Mouse (Mus musculus) neural tube, embryonic 11.5 days (tissue): ENCODE results near the gene Slc4a2. TPM values are rescaled to one million over a fixed set of nuclear protein-coding genes. Genes with fewer than 3 reads are reported as not detected.

Experiments used
- ATAC-seq: fragments of 200-750 bp; cut with Nextera tagmentation; 2 replicates; pipeline ENCODE4 v1.8.0; 2017; ENCODE audit warnings: moderate number of reproducible peaks, mild to moderate bottlenecking, moderate TSS enrichment, moderate library complexity; ENCODE audit not compliant: insufficient read depth, low FRiP score, low TSS enrichment
- DNase-seq: peaks from one replicate; pipeline ENCODE4 v3.0.0-alpha.2; 2015; ENCODE audit warnings: low spot score
- H3K27ac ChIP-seq: fragments of 300-500 bp; sonication (generic); 2 replicates; pipeline ENCODE4 v1.5.1; 2014; ENCODE audit warnings: low read depth, mild to moderate bottlenecking, low read length
- H3K27me3 ChIP-seq: fragments of 300-500 bp; sonication (generic); 2 replicates; pipeline ENCODE4 v1.6.1; 2014; ENCODE audit warnings: mild to moderate bottlenecking, low read length, mixed read lengths; ENCODE audit not compliant: control insufficient read depth, insufficient read depth
- H3K36me3 ChIP-seq: fragments of 300-500 bp; sonication (generic); 2 replicates; pipeline ENCODE4 v1.6.1; 2014; ENCODE audit warnings: mild to moderate bottlenecking, low read length, moderate library complexity, mixed read lengths; ENCODE audit not compliant: control insufficient read depth, insufficient read depth
- H3K4me1 ChIP-seq: fragments of 300-500 bp; sonication (generic); 2 replicates; pipeline ENCODE4 v1.6.1; 2014; ENCODE audit warnings: low read length, mixed read lengths; ENCODE audit not compliant: control insufficient read depth, insufficient read depth
- H3K4me2 ChIP-seq: fragments of 300-500 bp; sonication (generic); 2 replicates; pipeline ENCODE4 v1.6.1; 2014; ENCODE audit warnings: low read depth, mild to moderate bottlenecking, moderate library complexity
- H3K4me3 ChIP-seq: fragments of 300-500 bp; sonication (generic); 2 replicates; pipeline ENCODE4 v1.5.1; 2014; ENCODE audit warnings: low read depth, low read length
- H3K9ac ChIP-seq: fragments of 300-500 bp; sonication (generic); 2 replicates; pipeline ENCODE4 v1.6.1; 2014; ENCODE audit warnings: mild to moderate bottlenecking, low read length
- H3K9me3 ChIP-seq: fragments of 300-500 bp; sonication (generic); 2 replicates; pipeline ENCODE4 v1.6.1; 2016; ENCODE audit warnings: low read length; ENCODE audit not compliant: control insufficient read depth
- WGBS: fragments of 180-500 bp; shearing (Covaris S2); extraction: QIAGEN DNeasy Blood & Tissue Kit; methylation state at CpG from one replicate; pipeline ENCODE4 v1.1.7; 2014; 5-methylcytosine and 5-hydroxymethylcytosine counted together
- polyA plus RNA-seq: library from polyadenylated mRNA; unstranded; fragments of >200 nt; fragmentation: Nextera tagmentation; extraction: Ambion mirVana; gene quantifications from 2 replicates; pipeline ENCODE4 v1.2.1, GENCODE M21; 2014

The Slc4a2 gene
- polyA plus RNA-seq, 1 experiment from 2014 or later = 18.1 TPM

DNA sequence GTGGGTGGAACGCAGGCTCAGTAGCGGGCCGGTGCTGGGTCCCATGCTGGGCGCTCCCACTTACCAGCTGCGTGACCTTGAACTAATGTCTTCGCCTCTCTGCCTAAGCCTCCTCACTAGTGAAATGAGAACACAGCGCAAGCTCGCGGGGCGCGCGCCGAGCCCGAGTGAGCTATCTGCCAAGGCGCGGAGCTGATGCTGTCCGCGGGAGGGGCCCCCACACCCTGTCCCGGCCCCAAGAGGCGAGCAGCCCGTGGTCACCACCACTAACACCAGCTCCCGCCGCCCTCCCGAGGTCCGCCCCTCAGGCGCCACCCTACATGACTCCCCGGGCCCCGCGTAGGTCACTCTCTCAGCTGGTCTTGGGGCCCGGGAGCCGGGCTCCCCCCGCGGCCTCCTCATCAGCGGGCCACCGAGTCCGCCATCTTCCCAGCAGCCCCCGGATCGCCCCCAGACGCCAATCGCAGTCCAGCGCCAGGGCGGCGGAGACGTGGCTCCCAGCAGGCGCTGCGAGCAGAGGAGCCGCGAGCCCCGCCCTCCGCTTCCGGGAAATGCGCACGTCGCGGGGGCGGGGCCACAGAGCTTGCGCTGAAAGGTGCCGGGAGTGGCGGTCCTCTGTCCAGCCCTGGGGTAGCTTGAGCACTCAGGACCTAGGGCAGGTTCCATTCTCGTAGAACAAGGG is 21.2 kb downstream of the Slc4a2 start, which contains the start of gene Fastk:
TSS of gene Fastk (minus strand) at position 542 of the 682 bp plus-strand sequence.
- peak within 1 kb of the TSS; percentile 76 for H3K27ac ChIP-seq
- peaks cover 17% of the 10 kb centered on the region for H3K4me1 ChIP-seq
- 1% methylated on average over 59 of the region's 60 CpGs for WGBS
- peaks cover 9% of the 10 kb centered on the region; the same call in 1 of the 2 replicates for H3K36me3 ChIP-seq
- H3K4me3 ChIP-seq = peak within 1 kb of the TSS; percentile 96
- H3K9ac ChIP-seq = peak within 1 kb of the TSS; percentile 95
- DNase-seq (peak; percentile 95), ATAC-seq (peak; percentile 81)
- no peaks in the 10 kb centered on the region for H3K27me3 ChIP-seq
- no peaks in the 10 kb centered on the region for H3K9me3 ChIP-seq
- H3K4me2 ChIP-seq = peak within 1 kb of the TSS; percentile 90

DNA sequence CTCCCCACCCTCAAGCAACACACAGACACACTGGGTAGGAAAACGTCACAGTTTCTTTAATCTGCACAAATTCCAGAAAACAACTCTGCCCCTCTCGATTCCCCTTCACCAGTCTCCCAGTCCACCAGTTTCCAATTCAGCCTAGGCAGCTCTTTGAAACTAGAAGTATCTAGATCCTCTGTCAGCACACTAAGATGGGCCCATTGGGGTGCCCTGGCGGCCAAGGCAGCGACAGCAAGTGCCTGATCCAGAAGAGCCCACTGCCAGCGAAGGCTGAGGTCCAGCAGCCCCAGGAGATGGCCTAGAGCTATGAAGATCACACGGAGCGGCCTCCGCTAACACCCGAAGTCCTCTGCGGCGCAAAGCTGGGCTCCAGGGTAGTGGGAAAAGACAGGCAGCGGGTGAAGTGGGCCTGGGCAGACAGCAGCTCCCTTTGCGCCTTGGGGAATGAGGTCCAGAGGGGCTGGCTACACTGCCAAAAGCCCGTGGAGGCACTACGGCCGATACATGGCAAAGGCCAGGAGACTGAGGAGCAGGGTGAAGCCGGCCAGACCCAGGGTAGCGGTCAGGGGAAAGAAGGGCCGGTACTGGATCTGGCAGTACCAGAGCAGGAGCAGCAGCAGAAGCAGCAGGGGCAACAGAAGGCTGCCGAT is 21.9 kb downstream of the Slc4a2 start:
- H3K36me3 ChIP-seq = peaks cover 9% of the 10 kb centered on the region; the same call in 1 of the 2 replicates
- ATAC-seq = no peak
- H3K27ac ChIP-seq = peak overlapping the region; percentile 60
- peaks cover 17% of the 10 kb centered on the region for H3K4me1 ChIP-seq
- peak overlapping the region; percentile 95 for H3K9ac ChIP-seq
- peak overlapping the region; percentile 96 for H3K4me3 ChIP-seq
- no peaks in the 10 kb centered on the region for H3K9me3 ChIP-seq
- WGBS = 56% methylated on average over 20 of the region's 20 CpGs
- no peak for DNase-seq
- no peaks in the 10 kb centered on the region for H3K27me3 ChIP-seq
- H3K4me2 ChIP-seq = peak overlapping the region; percentile 90

DNA sequence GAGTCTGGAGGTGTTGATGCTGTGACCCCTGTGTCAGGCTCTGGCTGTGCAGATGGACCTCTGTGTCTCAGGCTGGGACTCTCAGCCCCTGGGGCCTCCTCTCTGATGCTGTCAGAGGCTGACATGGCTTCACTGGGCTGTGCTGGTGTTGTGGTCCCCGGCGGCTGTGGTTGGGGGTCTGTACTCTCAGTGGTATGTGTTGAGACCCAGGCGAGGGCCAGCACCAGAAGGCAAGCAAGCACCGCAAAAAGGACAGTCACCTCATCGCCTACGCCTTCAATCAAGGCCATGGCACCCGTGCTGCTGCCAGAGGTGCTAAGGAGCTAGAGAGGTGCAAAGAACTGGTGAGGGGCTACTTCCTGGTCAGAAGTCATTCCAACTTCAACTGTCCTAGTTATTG is 23.0 kb downstream of the Slc4a2 start:
- no peak overlapping the region for H3K9ac ChIP-seq
- ATAC-seq (no peak), DNase-seq (no peak)
- H3K27ac ChIP-seq = no peak overlapping the region
- H3K4me1 ChIP-seq = peaks cover 20% of the 10 kb centered on the region
- H3K4me3 ChIP-seq = no peak overlapping the region
- WGBS = 92% methylated on average over 7 of the region's 7 CpGs
- H3K4me2 ChIP-seq = 0 out of 2 replicates have a peak overlapping the region, but pooled peaks have one; percentile 87
- peaks cover 7% of the 10 kb centered on the region; the same call in 1 of the 2 replicates for H3K36me3 ChIP-seq
- H3K27me3 ChIP-seq = no peaks in the 10 kb centered on the region
- H3K9me3 ChIP-seq = no peaks in the 10 kb centered on the region

DNA sequence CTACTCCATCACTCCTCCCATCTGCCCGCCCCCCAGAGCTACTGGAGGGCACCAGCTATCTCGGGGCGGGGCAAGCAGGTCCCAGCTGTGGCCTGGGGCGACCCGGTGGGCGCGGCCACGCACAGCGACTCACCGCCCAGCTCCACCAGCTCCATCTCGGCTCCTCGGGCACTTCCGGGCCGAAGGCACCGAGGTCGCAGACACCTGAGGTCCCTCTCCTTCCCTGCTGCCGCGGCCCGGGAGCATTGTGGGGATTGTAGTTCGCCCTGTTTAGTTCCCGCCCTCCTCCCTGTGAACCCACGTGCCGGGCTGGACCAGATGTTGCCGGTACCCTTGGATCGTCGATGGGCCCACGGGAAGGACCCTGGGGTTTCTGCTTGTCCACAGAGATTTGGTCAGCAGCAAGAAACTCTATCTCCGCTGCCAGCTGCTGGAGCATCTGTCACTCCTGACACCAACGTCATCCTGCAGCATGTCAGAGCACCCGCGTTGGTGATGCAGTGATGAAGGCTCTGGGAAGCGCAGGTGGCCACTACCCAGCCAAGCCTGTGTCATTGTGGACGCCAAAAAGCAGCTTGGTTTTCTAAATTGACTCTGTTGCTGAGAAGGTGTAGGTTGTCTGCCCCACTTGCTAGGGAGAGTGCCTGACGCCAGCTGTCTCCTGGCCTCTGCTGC is 24.1 kb downstream of the Slc4a2 start, which contains the start of gene Tmub1:
TSS of gene Tmub1 (minus strand) at position 231 of the 675 bp plus-strand sequence.
- Histone ChIP-seq H3K4me1 (peaks cover 21% of the 10 kb centered on the region), H3K4me2 (peak within 1 kb of the TSS; percentile 87), H3K9me3 (no peaks in the 10 kb centered on the region), H3K36me3 (0 out of 2 replicates have a peak, but pooled peaks cover 3% of the 10 kb centered on the region), H3K4me3 (peak within 1 kb of the TSS; percentile 65), H3K9ac (peak within 1 kb of the TSS; percentile 63), H3K27ac (peak within 1 kb of the TSS; percentile 56; the same call in 1 of the 2 replicates), H3K27me3 (no peaks in the 10 kb centered on the region)
- ATAC-seq (peak; percentile 58), DNase-seq (peak; percentile 85)
- 3% methylated on average over 34 of the region's 34 CpGs for WGBS

DNA sequence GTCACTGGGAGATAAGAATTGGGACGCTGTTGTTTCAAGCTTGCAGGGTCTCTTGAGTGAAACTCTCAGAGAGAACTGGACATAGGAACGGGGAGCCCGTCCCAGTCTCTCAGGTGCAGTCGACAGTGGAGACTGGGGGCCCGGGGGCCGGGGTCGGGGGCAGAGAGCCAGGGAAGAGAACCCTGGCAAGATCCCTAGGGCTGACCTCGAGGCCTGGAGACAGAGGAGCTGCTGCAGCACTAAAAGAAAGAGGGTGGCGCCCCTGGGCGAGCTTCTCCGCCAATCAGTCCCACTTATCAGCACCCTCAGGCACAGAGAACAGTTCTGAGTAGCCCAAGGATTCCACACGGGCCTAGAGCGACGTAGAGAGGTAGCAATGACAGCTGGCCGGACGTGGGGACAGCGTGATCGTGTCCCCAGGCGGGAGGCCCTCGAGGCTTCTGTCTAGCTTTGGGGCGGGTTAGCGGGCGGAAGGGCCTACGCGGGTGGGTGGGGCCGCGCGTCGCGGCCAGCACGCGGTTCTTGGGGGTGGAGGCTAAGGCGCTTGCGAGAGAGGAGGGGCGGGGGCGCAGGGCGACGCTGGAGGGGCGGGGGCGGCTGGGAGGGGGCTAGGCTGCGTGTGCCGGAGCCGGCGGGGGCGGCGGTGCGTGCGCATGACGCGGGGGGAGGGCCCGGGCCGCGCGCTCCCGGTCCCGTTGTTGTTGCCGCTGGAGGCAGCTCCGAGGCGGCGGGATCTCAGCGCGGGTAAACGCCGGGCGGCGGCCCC is 27.8 kb downstream of the Slc4a2 start:
- WGBS = 3% methylated on average over 45 of the region's 66 CpGs

DNA sequence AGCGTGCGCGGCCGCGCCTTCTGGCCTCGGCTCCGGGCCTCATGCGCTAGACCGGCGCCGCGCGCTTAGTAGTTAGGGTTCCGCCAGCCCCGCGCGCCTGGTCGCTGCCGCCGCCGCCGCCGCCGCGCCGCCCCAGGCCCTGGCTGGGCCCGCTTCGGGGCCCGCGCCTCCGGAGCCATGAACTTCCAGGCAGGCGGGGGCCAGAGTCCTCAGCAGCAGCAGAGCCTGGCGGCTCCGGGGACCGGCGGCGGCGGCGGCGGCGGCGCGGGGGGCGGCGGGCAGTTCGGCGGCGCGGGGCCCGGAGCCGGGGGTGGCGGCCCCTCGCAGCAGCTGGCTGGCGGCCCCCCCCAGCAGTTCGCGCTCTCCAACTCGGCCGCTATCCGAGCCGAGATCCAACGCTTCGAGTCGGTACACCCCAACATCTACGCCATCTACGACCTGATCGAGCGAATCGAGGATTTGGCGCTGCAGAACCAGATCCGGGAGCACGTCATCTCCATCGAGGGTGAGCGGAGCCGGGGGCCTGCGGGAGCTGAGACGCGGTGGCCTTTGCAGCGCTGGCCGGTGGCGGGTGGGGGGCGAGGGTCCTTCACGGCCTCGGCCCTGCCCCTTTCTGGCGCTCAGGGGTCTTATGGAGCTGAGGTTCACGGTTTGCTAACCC is 28.5 kb downstream of the Slc4a2 start, which contains the start of gene Agap3:
TSS of gene Agap3 (plus strand) at position 148 of the 661 bp plus-strand sequence.
- Histone ChIP-seq H3K36me3 (peaks cover 2% of the 10 kb centered on the region; the same call in 1 of the 2 replicates), H3K4me1 (peaks cover 40% of the 10 kb centered on the region), H3K9ac (peak within 1 kb of the TSS; percentile 96), H3K4me2 (peak within 1 kb of the TSS; percentile 93), H3K27ac (peak within 1 kb of the TSS; percentile 95), H3K4me3 (peak within 1 kb of the TSS; percentile 92), H3K27me3 (no peaks in the 10 kb centered on the region), H3K9me3 (no peaks in the 10 kb centered on the region)
- WGBS = under 1% methylated on average over 41 of the region's 85 CpGs
- peak; percentile 55 for DNase-seq
- ATAC-seq = peak; percentile 10

More for the DNA sequence above, 27.8 kb downstream of the Slc4a2 start:
- H3K4me3 ChIP-seq = peak overlapping the region; percentile 92
- peak overlapping the region; percentile 95 for H3K27ac ChIP-seq
- H3K9me3 ChIP-seq = no peaks in the 10 kb centered on the region
- DNase-seq (peak; percentile 90), ATAC-seq (peak; percentile 64)
- no peaks in the 10 kb centered on the region for H3K27me3 ChIP-seq
- H3K9ac ChIP-seq = peak overlapping the region; percentile 96
- peak overlapping the region; percentile 93 for H3K4me2 ChIP-seq
- peaks cover 41% of the 10 kb centered on the region for H3K4me1 ChIP-seq
- H3K36me3 ChIP-seq = peaks cover 2% of the 10 kb centered on the region; the same call in 1 of the 2 replicates

DNA sequence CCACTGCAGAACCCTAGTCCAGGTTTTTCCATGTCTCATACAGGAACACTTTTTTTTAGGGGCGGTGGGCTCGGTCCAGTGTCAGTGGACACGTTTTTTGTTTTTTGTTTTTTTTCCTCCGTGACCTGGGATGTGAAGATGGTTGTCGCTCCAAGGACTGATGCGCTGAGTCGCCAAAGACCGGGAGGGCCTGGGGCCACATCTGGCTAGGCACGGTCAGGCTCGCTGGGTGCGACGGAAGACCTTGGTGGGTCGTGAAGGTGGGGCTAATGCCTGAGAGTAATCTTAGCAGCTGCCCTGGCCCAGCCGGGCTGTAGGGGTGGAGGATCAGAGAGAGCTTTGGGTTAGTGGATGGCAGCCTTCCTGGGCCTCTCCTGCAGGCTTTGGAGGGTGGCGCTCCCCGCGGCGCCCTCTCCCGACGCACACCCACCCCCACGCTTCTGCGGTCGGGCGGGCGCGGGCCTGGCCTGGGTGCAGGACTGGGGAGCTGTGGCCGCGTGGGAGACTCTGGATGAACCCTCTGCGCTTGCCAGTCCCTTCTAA is 29.1 kb downstream of the Slc4a2 start:
- H3K9ac ChIP-seq = peak overlapping the region; percentile 96
- under 1% methylated on average over 28 of the region's 29 CpGs for WGBS
- ATAC-seq = no peak
- H3K27ac ChIP-seq = peak overlapping the region; percentile 95
- peak overlapping the region; percentile 93 for H3K4me2 ChIP-seq
- peak; percentile 38 for DNase-seq
- no peaks in the 10 kb centered on the region for H3K9me3 ChIP-seq
- H3K36me3 ChIP-seq = peaks cover 2% of the 10 kb centered on the region; the same call in 1 of the 2 replicates
- H3K27me3 ChIP-seq = no peaks in the 10 kb centered on the region
- H3K4me3 ChIP-seq = peak overlapping the region; percentile 92
- peaks cover 37% of the 10 kb centered on the region for H3K4me1 ChIP-seq
